Mouse (Mus musculus): ENCODE results near the gene Atg2b.

DNA sequence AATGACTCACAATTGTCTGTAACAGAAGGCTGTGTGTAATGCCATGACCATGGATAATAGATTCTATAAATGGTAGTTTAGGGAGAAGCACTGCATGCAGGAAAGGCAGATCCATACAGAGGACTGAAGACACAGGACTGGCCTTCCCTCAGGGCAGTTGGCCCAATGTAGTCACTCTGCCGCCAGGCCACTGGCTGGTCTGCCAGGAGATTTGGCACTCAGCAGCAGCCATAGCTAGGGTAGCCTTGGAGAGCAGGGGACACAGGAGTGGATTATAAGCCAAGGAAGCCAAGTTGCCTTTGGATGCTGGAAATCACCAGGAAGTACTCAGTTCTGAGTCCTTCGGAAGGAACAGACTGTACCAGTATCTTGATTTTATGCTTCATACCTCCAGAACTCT lies 9.0 kb upstream of the Atg2b start:
- TF ChIP-seq CTCF (IDR thresholded peaks at IDR 0.05 in 2 of 3, conservative IDR thresholded peaks at IDR 0.05 in 1 of 3; ENCODE audit: control insufficient read depth in 1 of 3, insufficient read depth in 1 of 3, low read depth in 2 of 3, low read length in 3 of 3, poor library complexity in 1 of 3, severe bottlenecking in 1 of 3) (no peak), CHD2 (IDR thresholded peaks at IDR 0.05; ENCODE audit: low read length) (no peak), JUND (IDR thresholded peaks at IDR 0.05; ENCODE audit: low read depth, low read length) (no peak), EP300 (IDR thresholded peaks at IDR 0.05; ENCODE audit: low read depth in 1 of 2, low read length in 2 of 2) (no peak), ELF1 (IDR thresholded peaks at IDR 0.05; ENCODE audit: low read depth, low read length) (no peak), GATA1 (IDR thresholded peaks at IDR 0.05; ENCODE audit: low read depth, low read length) (no peak), MEF2A (IDR thresholded peaks at IDR 0.05; ENCODE audit: extremely low read depth, insufficient replicate concordance, low read depth, low read length, poor library complexity, severe bottlenecking) (no peak), ETS1 (IDR thresholded peaks at IDR 0.05; ENCODE audit: low read depth, low read length) (no peak), TBP (IDR thresholded peaks at IDR 0.05; ENCODE audit: low read depth, low read length) (no peak), E2F4 (IDR thresholded peaks at IDR 0.05; ENCODE audit: borderline replicate concordance, low read depth, low read length) (no peak), POLR2A (IDR thresholded peaks at IDR 0.05; ENCODE audit: control insufficient read depth in 1 of 2, insufficient read depth in 1 of 2, low read depth in 1 of 2, low read length in 2 of 2, poor library complexity in 1 of 2) (no peak), POLR2AphosphoS5 (IDR thresholded peaks at IDR 0.05; ENCODE audit: borderline replicate concordance, low read depth, low read length) (no peak), USF2 (IDR thresholded peaks at IDR 0.05; ENCODE audit: borderline replicate concordance in 1 of 2, insufficient read depth in 1 of 2, low read depth in 1 of 2, low read length in 2 of 2) (no peak)

Measured in MEL (cell line).